Mouse (Mus musculus) neural tube, embryonic 12.5 days (tissue): ENCODE results near the gene Poc1a. TPM values are rescaled to one million over a fixed set of nuclear protein-coding genes. Genes with fewer than 3 reads are reported as not detected.

ENCODE experiments used
- ATAC-seq: fragments of 200-750 bp; cut with Nextera tagmentation; 2 replicates; pipeline ENCODE4 v1.8.0; 2017; ENCODE audit warnings: low read depth, mild to moderate bottlenecking, moderate TSS enrichment, moderate library complexity; ENCODE audit not compliant: low FRiP score
- H3K27ac ChIP-seq: fragments of 300-500 bp; sonication (generic); 2 replicates; pipeline ENCODE4 v1.5.1; 2016
- H3K27me3 ChIP-seq: fragments of 300-500 bp; sonication (generic); replicated peaks from 2 replicates; pipeline ENCODE4 v1.6.1; 2016; ENCODE audit warnings: mild to moderate bottlenecking
- H3K36me3 ChIP-seq: fragments of 300-500 bp; sonication (generic); 2 replicates; pipeline ENCODE4 v1.6.1; 2016; ENCODE audit warnings: mild to moderate bottlenecking
- H3K4me1 ChIP-seq: fragments of 300-500 bp; sonication (generic); 2 replicates; pipeline ENCODE4 v1.6.1; 2016
- H3K4me2 ChIP-seq: fragments of 300-500 bp; sonication (generic); replicated peaks from 2 replicates; pipeline ENCODE4 v1.6.1; 2016; ENCODE audit warnings: mild to moderate bottlenecking
- H3K4me3 ChIP-seq: fragments of 300-500 bp; sonication (generic); 2 replicates; pipeline ENCODE4 v1.5.1; 2016
- H3K9ac ChIP-seq: fragments of 300-500 bp; sonication (generic); 2 replicates; pipeline ENCODE4 v1.6.1; 2016; ENCODE audit warnings: mild to moderate bottlenecking
- H3K9me3 ChIP-seq: fragments of 300-500 bp; sonication (generic); 2 replicates; pipeline ENCODE4 v1.6.1; 2016; ENCODE audit warnings: mild to moderate bottlenecking
- WGBS: fragments of 180-500 bp; shearing (Covaris S2); methylation state at CpG from one replicate; pipeline ENCODE4 v1.1.7; 2016; 5-methylcytosine and 5-hydroxymethylcytosine counted together
- polyA plus RNA-seq: library from polyadenylated mRNA; unstranded; fragments of >200 nt; fragmentation: Nextera tagmentation; extraction: Ambion mirVana; gene quantifications from 2 replicates; pipeline ENCODE4 v1.2.1, GENCODE M21; 2016

Gene Poc1a
- polyA plus RNA-seq, 1 experiment from 2014 or later = 17.1 TPM

DNA sequence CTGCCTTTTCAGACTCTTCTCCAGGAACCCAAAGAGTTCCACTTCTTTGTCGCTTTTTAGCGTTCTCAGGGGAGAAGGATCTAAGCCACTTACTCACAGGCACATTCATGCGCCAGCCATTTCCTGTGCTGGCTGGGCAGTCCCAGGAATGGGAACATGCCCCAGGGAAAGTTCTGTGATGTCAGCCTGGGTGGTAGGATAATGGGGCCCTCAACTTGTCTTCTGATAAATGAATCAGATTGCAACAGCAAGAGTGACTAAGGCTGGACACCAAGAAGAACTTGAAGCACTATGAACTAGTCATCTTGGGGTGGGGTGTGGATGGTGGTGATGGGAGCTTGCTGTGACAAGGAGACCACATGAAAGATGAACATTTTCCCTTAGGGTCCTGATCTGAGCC is 97.2 kb downstream of the Poc1a start:
- H3K4me2 ChIP-seq = no peak overlapping the region
- ATAC-seq = no peak
- 86% methylated on average over 3 of the region's 3 CpGs for WGBS
- H3K36me3 ChIP-seq = peaks cover 41% of the 10 kb centered on the region
- H3K9me3 ChIP-seq = no peaks in the 10 kb centered on the region
- no peak overlapping the region for H3K9ac ChIP-seq
- H3K4me1 ChIP-seq = peaks cover under 1% of the 10 kb centered on the region; the same call in 1 of the 2 replicates
- H3K27ac ChIP-seq = no peak overlapping the region
- H3K27me3 ChIP-seq = no peaks in the 10 kb centered on the region
- H3K4me3 ChIP-seq = no peak overlapping the region

DNA sequence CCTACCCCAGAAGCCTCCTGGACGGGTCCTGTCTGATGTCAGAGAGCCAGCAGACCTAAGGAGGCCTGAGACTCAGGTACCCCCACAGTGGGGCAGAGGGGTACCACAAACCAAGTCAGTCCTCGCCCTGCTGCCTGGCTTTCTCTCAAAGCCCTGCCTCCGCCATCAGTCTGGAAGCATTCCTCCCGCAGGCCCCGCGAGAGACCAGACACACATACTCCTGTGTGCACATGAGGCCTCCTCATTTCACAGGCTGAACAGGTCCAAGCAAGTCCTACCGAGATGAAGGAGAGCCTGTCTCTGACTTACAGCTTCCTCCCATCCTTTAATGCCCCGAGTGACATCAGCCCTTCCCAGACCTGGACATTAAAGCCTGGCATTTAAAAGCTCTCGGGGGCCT is 97.9 kb downstream of the Poc1a start:
- WGBS = 73% methylated on average over 9 of the region's 9 CpGs
- no peaks in the 10 kb centered on the region for H3K27me3 ChIP-seq
- H3K4me2 ChIP-seq = no peak overlapping the region
- H3K4me1 ChIP-seq = peaks cover 7% of the 10 kb centered on the region
- no peak overlapping the region for H3K4me3 ChIP-seq
- no peak for ATAC-seq
- no peak overlapping the region for H3K27ac ChIP-seq
- peaks cover 34% of the 10 kb centered on the region for H3K36me3 ChIP-seq
- H3K9ac ChIP-seq = no peak overlapping the region
- no peaks in the 10 kb centered on the region for H3K9me3 ChIP-seq

DNA sequence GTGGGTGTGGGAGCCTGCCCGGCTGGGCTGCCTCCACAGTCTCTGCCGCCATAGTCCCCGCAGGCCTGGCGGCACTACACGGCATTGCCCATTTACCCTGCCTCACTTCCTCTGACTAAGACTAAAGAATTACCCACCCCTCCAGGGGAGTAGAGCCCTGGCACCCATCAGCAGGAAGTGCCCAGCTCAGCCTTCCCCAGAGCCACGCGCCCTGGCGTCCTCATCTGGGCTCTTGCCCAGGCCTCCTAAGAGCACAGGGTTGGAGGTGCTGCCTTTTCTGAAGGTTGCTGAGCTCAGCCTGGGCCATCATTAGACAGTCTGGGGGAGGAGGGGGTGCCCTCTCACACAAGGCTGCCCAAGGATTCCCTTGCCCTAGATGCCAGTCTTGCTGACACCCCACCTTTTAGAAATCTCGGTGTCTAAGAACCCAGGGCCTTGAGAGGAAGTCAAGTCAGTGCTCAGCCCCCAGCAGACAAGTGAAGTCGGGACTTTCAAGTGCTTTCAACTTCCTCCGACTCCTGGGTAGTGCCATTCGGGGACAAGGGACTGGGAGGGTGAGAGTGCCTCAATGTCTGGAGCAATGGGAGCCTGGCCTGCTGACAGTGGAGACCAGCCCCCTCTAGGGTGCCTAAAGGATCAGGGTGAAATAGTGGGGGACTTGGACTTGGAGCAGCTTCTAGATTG is 105.5 kb downstream of the Poc1a start:
- H3K9me3 ChIP-seq = no peaks in the 10 kb centered on the region
- peaks cover 19% of the 10 kb centered on the region for H3K4me1 ChIP-seq
- H3K4me3 ChIP-seq = no peak overlapping the region
- ATAC-seq = no peak
- no peak overlapping the region for H3K27ac ChIP-seq
- H3K4me2 ChIP-seq = no peak overlapping the region
- no peak overlapping the region for H3K9ac ChIP-seq
- no peaks in the 10 kb centered on the region for H3K36me3 ChIP-seq
- 89% methylated on average over 12 of the region's 12 CpGs for WGBS
- H3K27me3 ChIP-seq = no peaks in the 10 kb centered on the region

DNA sequence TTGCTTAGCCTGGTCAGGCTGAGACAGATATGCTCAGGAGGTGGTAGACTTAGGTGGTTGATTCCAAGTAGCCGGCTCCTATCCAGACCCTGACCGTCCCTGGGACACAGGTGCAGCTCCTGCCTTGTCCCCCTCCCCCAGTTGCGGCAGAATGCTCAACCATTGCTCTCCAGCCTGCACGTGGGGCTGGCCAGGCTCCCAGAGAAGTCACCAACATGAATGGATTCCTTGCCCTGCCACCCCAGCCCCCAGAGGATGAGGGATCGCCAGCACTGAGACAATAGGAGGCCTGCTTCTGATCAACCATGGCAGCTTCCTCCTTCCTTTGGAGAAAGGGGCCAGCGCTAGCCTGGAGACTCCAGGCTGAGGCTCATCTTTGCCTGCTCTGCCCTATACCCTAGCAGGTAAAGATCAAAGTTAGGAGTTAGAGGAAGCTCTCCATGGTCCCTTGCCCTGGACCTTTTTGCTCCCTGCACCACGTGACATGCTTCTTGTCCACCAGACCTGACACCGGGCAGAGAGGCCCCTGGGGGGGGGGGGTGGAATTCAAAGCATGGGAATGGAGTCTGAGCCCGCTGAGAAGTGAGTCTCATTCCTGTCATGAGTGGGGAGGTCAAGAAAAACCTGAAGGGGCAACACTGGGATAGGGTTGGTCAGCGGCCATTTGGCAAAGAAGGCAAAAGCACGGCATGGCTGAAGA is 112.1 kb downstream of the Poc1a start:
- H3K36me3 ChIP-seq = no peaks in the 10 kb centered on the region
- H3K4me3 ChIP-seq = no peak overlapping the region
- H3K4me1 ChIP-seq = peaks cover 12% of the 10 kb centered on the region; the same call in 1 of the 2 replicates
- no peaks in the 10 kb centered on the region for H3K9me3 ChIP-seq
- no peak overlapping the region for H3K9ac ChIP-seq
- no peaks in the 10 kb centered on the region for H3K27me3 ChIP-seq
- no peak overlapping the region for H3K27ac ChIP-seq
- WGBS = 82% methylated on average over 11 of the region's 11 CpGs
- no peak overlapping the region for H3K4me2 ChIP-seq
- ATAC-seq = no peak

DNA sequence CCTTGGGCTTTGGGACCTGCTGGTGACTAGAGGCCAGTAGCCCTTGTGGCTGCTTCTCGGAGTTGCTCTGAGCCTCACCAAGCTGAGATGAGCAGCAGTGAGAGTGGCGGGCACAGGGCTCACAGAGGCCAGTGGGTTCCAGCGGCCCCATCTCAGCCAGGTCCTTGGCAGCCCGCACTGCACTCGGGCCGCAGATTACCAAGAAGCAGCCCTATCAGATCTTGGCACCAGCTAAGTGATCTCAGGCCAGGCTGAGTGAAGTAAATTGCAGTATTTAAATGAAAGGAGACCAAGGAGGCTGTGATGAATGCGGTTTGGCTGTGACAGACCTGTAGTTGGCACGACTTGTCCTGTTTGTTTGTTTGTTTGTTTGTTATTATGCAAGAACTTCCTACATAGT is 112.7 kb downstream of the Poc1a start:
- no peaks in the 10 kb centered on the region for H3K36me3 ChIP-seq
- no peak overlapping the region for H3K9ac ChIP-seq
- no peak overlapping the region for H3K27ac ChIP-seq
- 97% methylated on average over 8 of the region's 8 CpGs for WGBS
- no peaks in the 10 kb centered on the region for H3K9me3 ChIP-seq
- no peak for ATAC-seq
- peaks cover 12% of the 10 kb centered on the region; the same call in 1 of the 2 replicates for H3K4me1 ChIP-seq
- H3K4me2 ChIP-seq = no peak overlapping the region
- no peaks in the 10 kb centered on the region for H3K27me3 ChIP-seq
- H3K4me3 ChIP-seq = no peak overlapping the region

DNA sequence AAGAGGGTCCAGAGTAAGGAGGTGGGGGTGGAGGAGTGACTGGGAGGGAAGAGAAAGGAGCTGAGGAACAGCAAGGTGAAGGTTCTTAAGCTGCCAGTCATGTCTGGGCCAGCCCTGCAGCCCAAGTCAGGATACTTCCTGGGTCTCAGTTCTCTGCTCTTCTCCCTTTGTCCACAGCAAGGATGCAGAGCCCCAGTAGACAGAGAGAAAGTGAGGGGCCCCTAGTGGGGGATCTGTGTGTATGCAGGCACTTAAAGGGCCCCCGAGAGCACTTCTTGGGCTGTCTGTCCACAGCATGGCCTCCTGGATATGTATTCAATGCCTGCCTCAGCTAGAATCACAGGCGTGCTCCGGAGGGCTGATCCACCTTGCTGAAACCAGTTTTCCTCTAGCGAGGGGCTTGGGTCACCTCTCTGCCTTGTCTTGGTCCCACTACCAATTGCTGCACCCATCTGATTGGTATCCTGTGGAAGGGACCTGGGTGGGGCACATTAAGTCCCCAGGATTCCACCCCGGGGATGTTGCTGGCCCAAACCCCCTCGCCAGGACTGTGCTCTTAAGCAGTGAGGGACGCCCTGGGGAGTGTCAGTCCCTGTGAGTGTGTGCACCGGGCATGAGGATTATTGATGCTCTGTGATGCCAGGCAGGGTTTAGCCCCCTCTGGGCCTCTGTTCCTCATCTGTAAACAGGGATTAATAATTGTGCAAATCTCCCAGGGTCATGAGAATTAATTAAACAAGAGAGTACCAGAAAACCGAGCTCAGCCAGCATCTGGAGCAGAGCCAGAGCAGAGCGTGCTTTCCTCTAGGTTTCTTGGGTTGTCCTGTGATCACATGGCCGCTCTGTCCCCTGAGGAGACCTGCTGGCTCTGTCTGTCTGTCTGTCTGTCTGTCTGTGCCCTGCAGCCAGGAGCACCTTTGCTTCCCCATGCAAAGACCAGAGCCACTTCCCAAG is 114.1 kb downstream of the Poc1a start:
- H3K4me3 ChIP-seq = no peak overlapping the region
- H3K9ac ChIP-seq = no peak overlapping the region
- no peaks in the 10 kb centered on the region for H3K27me3 ChIP-seq
- peaks cover 12% of the 10 kb centered on the region; the same call in 1 of the 2 replicates for H3K4me1 ChIP-seq
- ATAC-seq = peak; percentile 44
- no peaks in the 10 kb centered on the region for H3K9me3 ChIP-seq
- H3K4me2 ChIP-seq = no peak overlapping the region
- no peaks in the 10 kb centered on the region for H3K36me3 ChIP-seq
- WGBS = 54% methylated on average over 11 of the region's 11 CpGs
- no peak overlapping the region for H3K27ac ChIP-seq

DNA sequence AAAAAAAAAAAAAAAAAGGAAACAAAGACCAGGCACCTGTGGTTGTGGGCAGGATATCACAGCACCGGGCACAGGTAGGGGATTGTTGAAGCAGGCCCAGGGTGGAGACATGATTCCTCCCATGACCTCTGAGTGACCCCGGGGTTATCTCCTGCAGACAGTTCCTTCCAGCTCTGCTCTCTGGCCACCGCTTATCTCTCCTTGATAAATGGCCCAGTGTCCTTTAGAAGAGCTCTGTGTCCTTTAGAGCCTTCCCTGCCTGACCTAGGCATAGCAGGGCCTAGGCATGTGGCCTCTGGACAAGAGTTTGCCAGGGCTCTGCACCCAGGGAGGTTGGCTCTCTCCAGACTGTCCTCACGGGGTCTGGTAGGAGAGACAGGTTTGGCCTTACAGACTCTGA is 116.9 kb downstream of the Poc1a start:
- H3K9me3 ChIP-seq = no peaks in the 10 kb centered on the region
- H3K4me3 ChIP-seq = no peak overlapping the region
- ATAC-seq = no peak
- no peak overlapping the region for H3K27ac ChIP-seq
- WGBS = 82% methylated on average over 4 of the region's 4 CpGs
- H3K36me3 ChIP-seq = no peaks in the 10 kb centered on the region
- no peak overlapping the region for H3K4me2 ChIP-seq
- H3K4me1 ChIP-seq = peaks cover 12% of the 10 kb centered on the region; the same call in 1 of the 2 replicates
- H3K9ac ChIP-seq = no peak overlapping the region
- no peaks in the 10 kb centered on the region for H3K27me3 ChIP-seq

DNA sequence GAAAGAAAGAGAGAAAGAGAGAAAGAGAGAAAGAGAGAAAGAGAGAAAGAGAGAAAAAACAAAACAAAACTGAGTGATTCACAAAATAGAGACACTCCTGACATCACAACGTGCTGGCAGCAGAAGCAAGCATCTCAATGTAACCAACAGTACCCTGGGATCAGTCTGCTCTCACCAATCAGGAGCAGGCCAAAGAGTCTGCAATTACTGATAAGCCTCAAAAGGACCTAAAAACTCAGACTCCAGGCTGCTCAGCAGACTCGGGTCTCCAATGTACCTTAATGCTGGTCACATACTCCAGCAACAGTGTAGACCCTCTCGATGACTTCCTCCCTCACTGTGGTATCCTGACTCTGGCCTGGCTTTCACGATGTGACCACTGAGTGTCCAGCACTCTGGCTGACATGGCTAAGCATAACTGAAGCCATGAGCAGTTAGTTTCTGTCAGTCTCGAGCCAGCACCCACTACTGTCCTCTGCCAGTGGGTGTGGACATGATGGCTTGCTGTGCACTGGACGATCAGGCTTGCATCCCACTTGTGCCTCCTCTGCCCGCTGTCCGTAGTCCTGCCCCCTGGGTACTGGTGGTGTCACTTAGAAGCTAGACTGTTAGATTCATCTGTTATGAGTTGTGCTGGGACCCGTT is 117.9 kb downstream of the Poc1a start:
- H3K4me2 ChIP-seq = no peak overlapping the region
- ATAC-seq = no peak
- WGBS = 82% methylated on average over 9 of the region's 9 CpGs
- no peaks in the 10 kb centered on the region for H3K36me3 ChIP-seq
- no peak overlapping the region for H3K4me3 ChIP-seq
- H3K27ac ChIP-seq = no peak overlapping the region
- no peak overlapping the region for H3K9ac ChIP-seq
- H3K4me1 ChIP-seq = peaks cover 9% of the 10 kb centered on the region; the same call in 1 of the 2 replicates
- H3K9me3 ChIP-seq = no peaks in the 10 kb centered on the region
- no peaks in the 10 kb centered on the region for H3K27me3 ChIP-seq

DNA sequence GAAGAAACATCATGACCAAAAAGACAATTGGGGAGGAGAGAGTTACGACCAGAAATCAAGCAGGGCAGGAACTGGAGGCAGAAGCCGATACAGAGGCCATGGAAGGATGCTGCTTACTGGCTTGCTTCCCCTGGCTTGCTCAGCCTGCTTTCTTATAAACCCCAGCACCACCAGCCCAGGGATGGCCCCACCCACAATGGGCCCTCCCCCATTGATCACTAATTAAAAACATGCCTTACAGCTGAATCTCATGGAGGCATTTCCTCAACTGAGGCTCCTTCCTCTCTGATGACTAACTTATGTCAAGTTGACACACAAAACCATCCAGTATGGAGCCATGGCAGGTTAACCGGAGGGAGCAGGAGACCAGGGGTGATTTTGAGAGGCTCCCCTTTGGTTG is 118.9 kb downstream of the Poc1a start:
- Histone ChIP-seq H3K4me2 (no peak overlapping the region), H3K4me3 (no peak overlapping the region), H3K36me3 (no peaks in the 10 kb centered on the region), H3K9ac (no peak overlapping the region), H3K9me3 (no peaks in the 10 kb centered on the region), H3K27ac (no peak overlapping the region), H3K4me1 (peaks cover 3% of the 10 kb centered on the region; the same call in 1 of the 2 replicates), H3K27me3 (no peaks in the 10 kb centered on the region)
- 82% methylated on average over 3 of the region's 3 CpGs for WGBS
- no peak for ATAC-seq
